Mouse (Mus musculus) embryonic facial prominence, embryonic 15.5 days (tissue): Measurements from ENCODE around the gene Pdia5. TPM values are rescaled to one million over a fixed set of nuclear protein-coding genes. Genes with fewer than 3 reads are reported as not detected.

Source experiments
- microRNA-seq: library from miRNA; unstranded; fragments of <30 nt; microRNA quantifications from one replicate; pipeline ENCODE4, GENCODE M21; 2016; ENCODE audit warnings: borderline number of aligned reads
- polyA plus RNA-seq: library from polyadenylated mRNA; unstranded; fragments of >200 nt; fragmentation: Nextera tagmentation; extraction: Ambion mirVana; gene quantifications from 2 replicates; pipeline ENCODE4 v1.2.1, GENCODE M21; 2015

Gene Pdia5
- polyA plus RNA-seq, 1 experiment from 2014 or later = 47.5 TPM

Small RNA genes lying within 50 kb of the gene (microRNA-seq; reads per million reads assigned to microRNA genes)
- gene Gm25548 = not detected

Other genes with a start within 250 kb of the Pdia5 start
- gene Sec22a, start 127.0 kb downstream of the Pdia5 start, polyA plus RNA-seq = 46.7 and 47.4 TPM in 2 replicates
- gene Sema5b, start 50.3 kb upstream of the Pdia5 start, polyA plus RNA-seq = 6.3 and 6.8 TPM in 2 replicates